Mouse (Mus musculus) urinary bladder, adult 18-20 months (tissue): ENCODE results near the gene Ap5z1.

ENCODE experiments used
- DNase-seq, 2 experiments: peaks; one replicate each; pipeline ENCODE4 v3.0.0; 2022; ENCODE audit warnings: low spot score in 2 of 2, mixed read lengths in 2 of 2

Ap5z1 gene

DNA sequence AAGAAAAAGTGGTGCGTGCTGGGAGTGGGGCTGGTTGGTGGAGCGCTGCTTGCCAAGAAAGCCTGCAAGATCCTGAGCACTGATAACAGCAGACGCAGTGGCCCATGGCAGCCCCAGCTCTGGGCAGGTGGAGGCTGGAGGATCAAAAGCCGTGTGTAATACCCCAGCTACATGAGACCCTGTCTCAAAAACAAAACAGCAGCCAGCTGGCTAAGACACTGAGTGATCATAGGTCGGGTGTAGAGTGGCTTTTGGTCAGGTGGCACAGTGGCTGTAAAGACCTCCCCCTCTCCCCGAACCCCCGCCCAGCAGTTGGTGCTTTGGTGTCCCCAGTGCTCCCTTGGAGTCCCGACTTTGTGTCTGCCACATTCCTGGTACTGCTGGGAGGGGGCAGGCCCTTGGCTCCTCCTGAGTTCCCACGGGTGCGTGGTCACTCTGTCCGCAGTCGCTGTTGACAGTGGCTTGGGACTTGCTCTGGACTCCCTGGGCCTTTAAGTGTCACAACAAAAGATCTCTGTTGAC lies 23.8 kb upstream of the Ap5z1 start:
- DNase-seq: peak in 1 of 2 experiments; percentile 45

DNA sequence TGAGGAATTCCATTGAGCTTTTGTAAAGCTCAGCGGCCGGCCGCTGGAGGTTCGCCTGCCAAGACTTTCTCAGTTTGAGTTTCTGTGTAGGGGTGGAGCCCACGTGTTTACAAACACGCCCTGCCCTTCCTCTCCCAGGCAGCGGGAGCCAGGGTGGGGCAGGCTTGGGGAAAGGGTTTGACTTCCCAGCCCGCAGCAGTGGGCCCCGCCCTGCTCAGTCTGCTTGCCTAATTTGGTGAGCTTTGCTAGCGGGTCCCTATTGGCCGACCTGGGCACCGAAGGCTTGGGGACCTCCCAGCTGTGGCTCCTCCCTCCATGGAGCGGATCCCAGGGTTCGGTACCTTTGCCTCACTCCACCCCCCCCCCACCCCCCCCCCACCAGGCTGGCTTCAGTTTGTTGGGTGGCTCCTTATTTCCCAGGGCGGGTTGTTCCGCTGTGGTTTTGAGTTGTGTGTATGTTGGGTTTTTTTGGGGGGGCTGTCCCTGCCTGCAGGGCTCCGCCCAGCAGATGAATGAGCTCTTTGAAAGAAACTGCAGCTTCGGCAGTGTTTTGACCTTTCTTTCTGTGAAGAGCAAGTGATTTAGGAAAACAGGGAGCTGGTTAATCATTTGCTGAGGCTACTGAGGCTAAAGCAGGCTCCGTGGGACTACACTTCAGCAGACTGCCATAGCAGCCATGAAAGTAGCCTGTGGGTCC lies 23.1 kb upstream of the Ap5z1 start:
- DNase-seq: peak; percentile 81 to 96

- no peak for DNase-seq
Observed at GRCm38 (mm10) chr5:142441332-142442044, 22.3 kb upstream of the Ap5z1 start.

- no peak for DNase-seq
Observed at GRCm38 (mm10) chr5:142442045-142442440, 21.7 kb upstream of the Ap5z1 start.

DNA sequence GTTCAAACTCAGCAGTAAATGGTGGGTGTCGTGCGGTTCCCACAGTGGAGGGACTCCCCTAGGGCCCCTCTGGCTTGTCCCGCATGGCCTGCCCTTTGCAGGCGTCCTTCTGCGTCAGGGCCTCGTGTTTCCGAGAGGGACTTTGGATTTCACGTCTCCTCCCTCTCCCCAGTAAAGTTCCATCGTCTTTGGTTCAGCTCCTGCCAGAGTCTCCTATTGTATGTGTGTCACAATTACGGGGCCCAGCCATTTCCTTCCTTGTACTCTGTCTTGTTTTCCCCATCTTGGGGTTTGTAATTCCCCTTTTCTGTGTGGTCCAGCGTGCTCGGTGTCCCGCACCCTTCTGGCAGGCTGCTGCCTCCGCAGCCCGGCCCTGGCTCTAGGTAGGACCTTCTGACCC lies 20.2 kb upstream of the Ap5z1 start:
- DNase-seq: no peak

DNA sequence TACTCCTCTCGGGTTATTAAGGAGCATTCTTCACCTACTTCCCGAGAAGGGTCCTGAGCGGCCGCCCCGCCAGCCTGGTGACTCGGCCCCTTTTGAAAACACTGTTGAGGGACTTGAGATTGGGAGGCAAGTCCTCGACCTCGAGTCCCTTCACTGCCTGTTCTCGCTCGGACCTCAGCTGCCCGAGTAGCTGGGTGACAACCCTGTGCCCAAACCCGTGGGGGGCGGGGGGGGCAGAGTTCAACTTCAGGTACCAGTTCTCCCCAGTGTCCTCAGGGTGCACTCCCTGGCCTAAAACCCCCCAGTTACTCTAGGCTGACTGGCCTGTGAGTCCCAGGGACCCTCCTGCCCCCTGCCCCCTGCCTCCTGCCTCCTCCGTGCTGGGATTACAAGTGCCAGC lies 19.8 kb upstream of the Ap5z1 start:
- DNase-seq: no peak

GRCm38 (mm10) chr5:142444791-142445531 lies 18.8 kb upstream of the Ap5z1 start:
- peak in 1 of 2 experiments; percentile 34 for DNase-seq

- no peak for DNase-seq
Observed at GRCm38 (mm10) chr5:142445709-142446108, 18.0 kb upstream of the Ap5z1 start.

DNA sequence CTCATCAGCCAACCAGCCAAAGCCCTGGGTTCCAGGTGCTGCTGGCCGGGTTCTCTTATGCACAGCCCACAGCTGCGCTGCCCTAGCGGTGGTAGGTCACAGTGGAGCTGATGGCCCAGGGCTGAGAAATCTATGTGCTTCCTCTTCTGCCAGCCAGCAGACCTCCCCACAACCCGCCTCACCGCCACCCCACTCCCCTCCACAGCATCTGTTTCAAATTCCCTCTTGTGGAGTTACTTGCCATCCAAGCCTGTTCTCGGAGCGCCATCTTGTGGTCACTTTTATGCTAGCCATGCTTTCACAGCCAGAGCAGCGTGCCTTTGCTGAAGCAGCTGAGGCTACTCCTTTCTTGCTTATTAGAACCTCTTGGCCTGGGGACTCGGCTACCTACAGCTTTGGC lies 15.7 kb upstream of the Ap5z1 start:
- peak; percentile 69 to 78 for DNase-seq

DNA sequence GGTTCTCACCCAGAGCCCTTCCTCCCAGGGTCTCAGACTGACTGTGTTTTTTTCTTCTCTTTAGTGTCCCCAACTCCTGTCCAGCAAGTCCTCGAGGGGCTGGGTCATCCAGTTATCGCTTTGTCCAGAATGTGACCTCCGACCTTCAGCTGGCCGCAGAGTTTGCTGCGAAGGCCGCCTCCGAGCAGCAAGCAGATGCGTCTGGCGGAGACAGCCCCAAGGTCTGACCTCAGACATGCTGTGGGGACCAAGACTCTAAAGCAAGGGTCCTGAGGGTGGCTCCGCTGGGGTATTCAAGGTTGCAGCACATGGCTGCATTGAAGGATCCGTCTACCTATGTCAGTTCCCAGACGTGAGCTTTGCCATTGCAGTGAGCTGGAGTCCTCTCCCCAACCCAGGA lies 15.1 kb upstream of the Ap5z1 start:
- no peak for DNase-seq

DNA sequence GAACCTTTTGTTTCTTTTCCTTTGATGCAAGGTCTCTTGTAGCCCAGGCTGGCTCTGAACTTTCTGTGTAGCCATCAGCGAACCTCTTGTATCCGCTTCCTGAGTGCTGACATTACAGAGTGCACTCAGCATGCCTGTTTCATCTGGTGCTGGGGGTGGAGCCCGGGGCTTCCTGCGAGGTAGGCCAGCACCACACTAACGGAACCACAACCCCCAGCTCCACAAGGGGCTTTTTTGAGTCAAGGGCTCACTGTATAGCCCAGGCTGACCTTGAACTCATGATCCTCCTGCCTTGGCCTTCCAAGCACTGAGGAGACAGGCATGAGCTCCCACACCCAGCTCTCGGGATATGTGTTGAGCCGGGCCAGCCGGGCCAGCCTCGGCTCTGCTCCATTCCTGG lies 12.9 kb upstream of the Ap5z1 start:
- DNase-seq: no peak

DNA sequence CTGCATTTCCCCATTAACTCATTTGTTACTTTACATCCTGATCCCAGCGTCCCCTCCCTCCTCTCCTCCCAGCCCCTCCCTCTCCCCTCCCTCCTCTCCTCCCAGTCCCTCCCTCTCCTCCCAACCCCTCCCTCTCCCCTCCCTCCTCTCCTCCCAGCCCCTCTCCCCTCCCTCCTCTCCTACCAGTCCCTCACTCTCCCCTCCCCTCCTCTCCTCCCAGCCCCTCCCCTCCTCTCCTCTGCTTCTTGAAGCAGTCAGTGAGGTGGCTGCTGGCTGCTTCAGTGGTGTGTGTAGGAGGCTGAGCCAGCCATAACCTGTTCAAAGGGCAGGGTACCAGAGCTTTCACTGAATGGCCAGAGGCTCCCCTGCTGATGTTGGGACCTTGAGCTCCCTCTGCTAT lies 12.0 kb upstream of the Ap5z1 start:
- no peak for DNase-seq

- no peak for DNase-seq
Observed at GRCm38 (mm10) chr5:142453742-142454141, 10.0 kb upstream of the Ap5z1 start.

DNA sequence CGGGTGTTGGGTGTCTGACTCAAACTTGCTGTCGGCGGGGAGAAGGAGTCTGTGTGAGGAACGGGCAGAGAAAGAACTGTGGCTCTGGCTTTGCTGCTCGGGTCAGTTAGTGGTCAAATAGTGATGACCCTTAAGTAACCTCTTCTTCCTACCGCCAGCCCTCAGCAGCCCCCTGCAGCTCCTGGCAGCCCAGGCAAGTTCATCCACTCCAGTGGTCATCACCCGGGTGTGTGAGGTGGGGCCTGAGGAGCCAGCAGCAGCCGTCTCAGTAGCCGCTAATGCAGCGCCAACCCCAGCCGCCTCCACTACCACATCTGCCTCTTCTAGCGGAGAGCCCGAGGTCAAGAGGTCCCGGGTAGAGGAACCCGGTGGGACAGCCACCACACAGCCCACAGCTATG lies 7.4 kb upstream of the Ap5z1 start:
- DNase-seq: no peak

- no peak for DNase-seq
Observed at GRCm38 (mm10) chr5:142457345-142457744, 6.4 kb upstream of the Ap5z1 start.

DNA sequence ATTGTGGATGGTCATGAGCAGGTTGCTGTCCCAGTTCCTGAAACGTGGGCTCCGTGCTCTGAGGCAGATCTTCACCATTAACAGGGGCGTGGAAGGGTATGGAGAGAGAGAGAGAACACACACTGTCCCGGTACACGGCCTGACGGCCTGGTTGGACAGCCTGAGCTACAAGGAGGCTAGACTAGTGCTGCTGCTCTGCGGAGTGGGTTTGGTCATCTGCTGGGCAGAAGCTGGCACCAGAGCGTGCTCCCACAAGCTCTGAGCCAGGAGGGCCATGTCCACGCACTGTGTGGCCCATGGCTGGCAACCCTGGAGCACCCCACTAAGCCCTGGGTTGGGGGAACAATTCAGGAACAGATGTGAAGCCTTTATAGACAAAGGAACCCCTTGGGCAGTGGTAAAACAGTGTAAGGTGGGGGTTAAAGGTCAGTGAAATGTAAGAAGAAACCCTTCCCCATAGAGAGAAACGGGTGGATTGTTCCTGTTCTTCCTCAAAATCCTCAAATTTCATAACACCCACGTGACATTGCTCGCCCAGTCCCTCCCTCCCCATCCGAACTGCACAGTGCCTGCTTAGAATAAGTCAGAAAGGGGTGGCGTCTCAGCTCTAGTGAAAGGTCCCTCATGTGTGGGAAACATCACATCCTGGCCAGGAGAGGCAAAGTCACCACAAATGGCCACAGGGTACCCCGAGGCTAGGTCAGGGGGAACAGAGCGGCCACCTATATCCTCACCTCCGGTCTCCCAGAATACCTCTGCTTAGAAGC lies 4.8 kb upstream of the Ap5z1 start:
- no peak for DNase-seq

- no peak for DNase-seq
Observed at GRCm38 (mm10) chr5:142459834-142460233, 3.9 kb upstream of the Ap5z1 start.

GRCm38 (mm10) chr5:142461942-142462640 lies 1.7 kb upstream of the Ap5z1 start:
- DNase-seq: no peak

DNA sequence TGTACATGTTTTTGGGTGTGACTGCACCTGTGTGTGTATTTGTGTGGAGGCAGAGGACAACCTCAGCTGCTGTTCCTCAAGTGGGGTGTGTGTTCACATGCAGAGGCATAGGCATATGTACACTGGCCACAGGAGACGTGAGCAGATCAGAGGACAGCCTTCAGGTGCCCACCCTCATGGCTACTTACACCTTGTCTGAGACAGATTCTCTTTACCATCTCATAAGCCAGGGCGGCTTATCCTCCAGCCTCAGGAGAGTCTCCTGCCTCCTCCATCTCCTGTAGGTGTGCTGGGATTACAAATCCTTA lies 1.1 kb upstream of the Ap5z1 start:
- no peak for DNase-seq

DNA sequence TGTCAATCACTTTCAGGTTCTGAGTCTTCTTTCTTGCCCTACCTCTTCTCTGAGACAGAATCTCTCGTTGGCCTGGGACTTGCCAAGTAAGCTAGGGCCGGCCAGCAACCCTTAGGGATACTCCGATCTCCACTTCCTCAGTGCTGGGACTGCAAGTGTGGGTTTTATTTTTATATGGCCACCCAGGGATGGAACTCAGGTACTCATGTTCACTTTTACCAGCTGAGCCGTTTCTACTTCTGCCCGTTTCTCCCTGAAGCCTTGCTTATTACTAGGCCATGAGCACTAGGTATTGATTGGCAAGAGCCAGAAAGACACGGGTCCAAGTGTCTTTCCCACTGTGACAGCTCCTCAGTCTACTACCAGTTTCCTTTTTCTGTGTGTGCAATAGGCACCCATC lies 733 bp upstream of the Ap5z1 start:
- DNase-seq: no peak

GRCm38 (mm10) chr5:142468375-142468774 lies 4.6 kb downstream of the Ap5z1 start:
- DNase-seq: no peak
